Mouse (Mus musculus) liver, adult 2 months (tissue): Measurements from ENCODE around the gene Tnni2.

ENCODE experiments used
- CTCF ChIP-seq: fragments of 200-500 bp; IDR thresholded peaks from 2 replicates; pipeline ENCODE4 v1.5.1; 2011; ENCODE audit warnings: low read depth, low read length, control low read depth
- POLR2A ChIP-seq: fragments of 200-500 bp; IDR thresholded peaks from 2 replicates; pipeline ENCODE4 v1.6.1; 2011; ENCODE audit warnings: low read length, control low read depth; ENCODE audit not compliant: insufficient read depth; ENCODE audit errors: extremely low read depth

DNA sequence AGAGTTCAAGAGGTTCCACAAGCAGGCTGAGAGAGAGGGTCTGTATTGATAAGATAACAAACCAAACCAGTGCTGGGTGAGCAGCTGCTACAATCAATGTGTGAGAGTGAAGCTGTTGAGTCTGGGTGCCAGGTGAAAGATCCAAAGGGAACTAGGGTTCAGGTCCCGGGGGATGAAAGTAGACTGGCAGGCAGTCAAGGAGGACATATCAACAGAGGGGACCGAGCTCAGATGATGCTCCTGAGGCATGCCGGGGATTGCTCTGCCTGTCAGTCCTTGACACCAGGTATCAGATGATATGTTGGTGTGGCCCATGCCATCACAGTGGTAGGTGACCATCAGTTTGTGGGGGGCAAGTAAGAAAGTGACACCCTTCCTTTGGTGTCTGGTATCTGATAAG lies 15.2 kb downstream of the Tnni2 start:
- TF ChIP-seq CTCF (no peak), POLR2A (no peak)
